Mouse (Mus musculus): ENCODE measurements around the gene Slc35g3.

DNA sequence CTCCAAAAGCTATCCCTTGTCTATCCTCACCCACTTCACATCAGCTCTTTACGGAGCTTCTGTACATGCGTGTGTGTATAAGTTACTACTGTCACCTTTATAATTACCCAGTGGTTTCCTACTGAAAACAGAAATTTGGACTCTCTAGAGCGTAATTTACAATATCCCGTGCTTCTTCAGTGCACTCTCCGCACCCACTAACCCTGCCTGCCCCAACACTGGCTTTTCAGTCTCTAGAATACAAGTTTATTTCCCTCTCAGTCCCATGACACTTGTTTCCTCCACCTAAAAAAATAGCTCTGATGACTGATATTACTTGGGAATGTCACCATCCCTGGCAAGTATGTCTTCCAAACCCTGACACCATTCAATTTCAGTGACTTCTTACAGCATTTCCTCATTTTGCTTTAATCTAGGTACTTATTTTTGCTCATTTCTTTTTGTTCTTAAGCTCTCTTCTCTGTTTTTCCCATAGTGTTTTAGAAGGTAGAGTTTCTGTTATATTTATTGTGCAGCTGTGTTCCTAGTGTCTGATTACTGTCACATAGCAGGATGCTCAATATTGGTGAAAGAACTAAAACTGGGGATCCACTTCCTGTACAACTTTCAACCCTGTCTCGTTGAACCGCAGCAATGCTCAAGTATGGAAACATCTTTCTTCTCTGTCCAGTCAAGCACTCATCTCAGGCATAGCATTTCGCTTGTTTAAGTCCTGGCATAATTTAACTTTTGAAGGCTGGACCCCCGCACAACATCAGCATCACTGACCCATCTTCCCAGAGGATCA is 4.3 kb downstream of the Slc35g3 start:
- TF ChIP-seq POLR2A (IDR thresholded peaks at IDR 0.05; ENCODE audit: low read depth, low read length): no peak
- TF ChIP-seq CTCF (IDR thresholded peaks at IDR 0.05; ENCODE audit: extremely low read depth, insufficient read length, insufficient replicate concordance, low read depth, low read length): no peak
